Mouse (Mus musculus) left cerebral cortex, postnatal 25 days (tissue): ENCODE measurements around the gene Klc4. TPM values are rescaled to one million over a fixed set of nuclear protein-coding genes. Genes with fewer than 3 reads are reported as not detected.

Source experiments
- DNase-seq, 2 experiments: peaks; one replicate each; pipeline ENCODE4 v3.0.0; 2022; ENCODE audit warnings: low spot score in 2 of 2, mixed read lengths in 1 of 2
- intact Hi-C: fragments of 180-260 bp; cut with DNase I; formaldehyde crosslinking; loops from one replicate; pipeline ENCODE4 v1.15.1; 2025
- total RNA-seq, 2 experiments: library from RNA; stranded (reverse); gene quantifications; 2 replicates each; pipeline ENCODE4 v1.2.3; 2021

Klc4 gene
- total RNA-seq, 2 experiments from 2014 or later, result 17.8 to 20.4 TPM

GRCm38 (mm10) chr17:46661351-46661750 is 15.5 kb upstream of the Klc4 start:
- no peak for DNase-seq
- intact Hi-C loops, result no loop called here

DNA sequence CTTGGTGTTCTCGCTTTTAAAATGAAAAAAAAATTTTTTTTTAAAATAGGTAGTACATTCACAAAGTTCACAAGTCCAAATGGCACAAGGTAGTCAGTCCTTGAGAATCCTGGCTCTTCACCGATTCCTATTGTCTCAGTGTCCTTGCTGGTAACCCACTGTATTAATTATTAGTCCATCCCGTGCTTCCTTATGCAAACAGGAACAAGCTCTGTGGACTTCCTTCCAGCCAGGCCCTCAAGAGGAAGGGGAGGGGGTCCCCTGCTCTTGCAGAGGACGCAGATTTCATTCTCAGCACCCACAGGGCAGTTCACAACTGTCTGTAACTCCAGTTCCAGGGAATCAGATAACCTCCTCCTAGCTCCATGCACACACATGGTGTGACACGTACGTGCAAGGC is 10.2 kb upstream of the Klc4 start:
- no peak for DNase-seq
- intact Hi-C loops, result no loop called here

DNA sequence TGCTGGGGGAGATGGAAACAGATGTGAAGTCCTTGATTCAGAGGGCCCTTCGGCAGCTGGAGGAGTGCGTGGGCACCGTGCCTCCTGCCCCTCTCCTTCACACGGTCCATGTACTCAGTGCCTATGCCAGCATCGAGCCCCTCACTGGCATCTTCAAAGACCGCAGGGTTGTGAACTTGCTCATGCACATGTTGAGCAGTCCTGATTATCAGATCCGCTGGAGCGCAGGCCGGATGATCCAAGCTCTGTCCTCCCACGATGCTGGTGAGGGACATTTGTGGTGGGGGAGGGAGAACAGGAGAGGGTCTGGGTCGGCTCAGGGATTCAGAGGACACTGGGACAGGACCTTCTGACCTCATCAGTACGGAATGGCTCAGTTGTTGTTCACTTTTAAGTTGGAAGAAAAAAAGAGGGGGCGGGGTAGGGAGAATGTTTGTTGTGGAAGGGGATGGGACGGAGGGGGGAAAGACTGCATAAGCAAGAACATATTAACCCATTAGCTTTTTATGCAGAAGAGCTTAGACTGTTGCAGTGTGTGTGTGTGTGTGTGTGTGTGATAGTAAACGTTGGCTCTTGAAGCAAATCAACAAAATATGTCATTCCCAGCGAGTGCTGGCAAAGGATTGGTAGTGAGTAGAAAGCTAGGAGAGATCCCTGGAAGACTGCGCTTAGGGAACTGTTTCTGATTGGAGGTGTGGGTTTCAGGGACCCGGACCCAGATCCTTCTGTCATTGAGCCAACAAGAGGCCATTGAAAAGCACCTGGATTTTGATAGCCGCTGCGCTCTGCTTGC is 6.1 kb upstream of the Klc4 start:
- intact Hi-C loops, result no loop called here

DNA sequence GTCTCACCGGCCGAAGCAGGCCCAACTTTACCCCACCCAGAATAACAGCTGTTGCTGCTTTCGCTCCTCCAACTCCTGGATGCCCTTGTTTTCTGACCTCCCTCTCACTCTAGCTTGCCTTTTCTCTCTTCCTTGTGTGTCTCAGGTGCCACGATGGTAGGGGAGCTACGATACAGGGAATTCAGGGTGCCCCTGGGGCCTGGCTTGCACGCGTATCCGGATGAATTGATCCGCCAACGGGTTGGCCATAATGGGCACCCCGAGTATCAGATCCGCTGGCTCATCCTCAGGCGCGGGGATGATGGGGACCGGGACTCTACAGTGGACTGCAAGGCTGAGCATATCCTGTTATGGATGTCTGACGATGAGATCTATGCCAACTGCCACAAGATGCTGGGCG is 5.5 kb upstream of the Klc4 start:
- no peak for DNase-seq
- intact Hi-C loops, result no loop called here

More for the DNA sequence above, 6.1 kb upstream of the Klc4 start:
- no peak for DNase-seq

DNA sequence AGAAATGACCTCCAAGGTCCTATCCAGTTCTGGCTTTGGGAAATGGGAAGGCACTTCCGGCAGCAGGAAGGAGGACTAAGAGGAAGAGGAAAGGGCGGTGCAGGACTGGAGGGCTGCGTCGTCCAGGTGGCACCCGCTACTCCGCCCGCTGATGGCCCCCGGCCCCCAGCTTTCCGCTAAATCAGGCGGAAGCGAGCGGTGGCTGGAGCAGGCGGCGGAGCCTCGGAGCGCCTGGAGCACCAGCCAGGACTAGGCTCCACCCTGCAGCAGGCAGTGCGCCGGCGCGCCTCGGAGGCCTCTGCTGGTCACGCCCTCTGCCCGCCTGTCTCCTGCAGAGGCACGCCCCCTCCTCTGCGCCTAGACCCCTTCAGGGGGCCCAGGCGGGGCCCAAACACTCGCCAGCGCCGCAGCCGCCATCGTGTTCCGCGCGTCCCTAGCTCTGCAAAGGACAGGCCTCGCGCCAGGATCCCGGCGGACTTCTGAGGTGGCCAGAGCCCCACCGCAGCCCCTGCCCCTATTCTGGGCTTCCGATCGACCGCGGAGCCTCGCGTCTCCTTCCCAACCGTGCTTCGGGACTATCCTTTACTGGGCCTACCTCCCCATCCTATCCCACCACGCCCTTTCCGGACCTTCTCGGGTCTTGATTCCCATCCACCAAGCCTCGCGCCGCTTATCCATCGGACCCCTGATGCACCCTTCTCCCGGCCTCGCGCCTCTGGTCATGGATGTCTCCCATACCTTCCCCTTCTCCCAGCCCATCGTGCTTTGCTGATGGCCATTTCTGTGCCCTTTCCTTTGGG is 4.6 kb upstream of the Klc4 start, which contains the start of gene Cul7:
TSS of gene Cul7 (plus strand) at position 106 of the 800 bp plus-strand sequence.
- intact Hi-C loops, result no loop called here
- peak; percentile 93 to 94 for DNase-seq

GRCm38 (mm10) chr17:46649811-46650210 is 4.0 kb upstream of the Klc4 start:
- DNase-seq, result no peak
- intact Hi-C loops, result loop anchor here (5.0 kb wide), 2 partner anchors 62 to 103 kb away; partner anchors contain the start of genes Cul9 and Pex6

DNA sequence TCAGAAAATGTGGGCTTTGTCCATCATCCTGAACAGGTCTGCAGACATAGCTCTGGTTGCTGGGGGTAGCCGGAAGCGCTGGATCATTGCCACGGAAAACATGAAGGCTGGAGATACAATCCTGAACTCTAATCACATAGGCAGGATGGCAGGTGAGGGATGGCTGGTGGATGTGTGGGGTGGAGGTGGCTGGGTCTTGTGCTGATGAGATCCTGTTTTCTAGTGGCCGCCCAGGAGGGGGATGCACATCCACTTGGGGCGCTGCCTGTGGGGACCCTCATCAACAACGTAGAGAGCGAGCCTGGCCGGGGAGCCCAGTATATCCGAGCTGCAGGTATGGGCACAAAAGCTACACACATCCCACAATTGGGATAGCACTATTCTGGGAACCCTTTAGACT is 2.6 kb upstream of the Klc4 start:
- no peak for DNase-seq
- intact Hi-C loops, result loop anchor here (5.0 kb wide), 2 partner anchors 64 to 101 kb away; partner anchors contain the start of genes Cul9 and Pex6

DNA sequence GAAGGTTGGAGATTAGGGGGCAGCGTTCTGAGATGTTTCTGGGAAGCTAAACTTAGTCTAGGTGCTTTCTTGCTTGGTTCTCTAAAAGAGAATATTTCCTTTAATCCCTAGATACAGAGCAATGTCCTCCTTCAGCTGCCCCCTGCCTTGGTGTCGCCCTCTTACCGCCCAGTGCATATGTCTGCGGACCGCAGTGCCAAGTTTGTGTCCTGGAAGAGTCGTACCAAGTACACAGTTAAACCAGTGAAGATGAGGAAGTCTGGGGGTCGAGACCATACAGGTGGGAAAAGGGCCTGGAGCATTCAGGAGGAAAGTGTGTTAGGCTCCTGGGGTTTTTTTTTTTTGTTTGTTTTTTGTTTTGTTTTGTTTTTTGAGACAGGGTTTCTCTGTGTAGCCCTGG is 1.5 kb upstream of the Klc4 start:
- DNase-seq, result no peak
- intact Hi-C loops, result loop anchor here (5.0 kb wide), 2 partner anchors 65 to 100 kb away; partner anchors contain the start of genes Cul9 and Pex6

DNA sequence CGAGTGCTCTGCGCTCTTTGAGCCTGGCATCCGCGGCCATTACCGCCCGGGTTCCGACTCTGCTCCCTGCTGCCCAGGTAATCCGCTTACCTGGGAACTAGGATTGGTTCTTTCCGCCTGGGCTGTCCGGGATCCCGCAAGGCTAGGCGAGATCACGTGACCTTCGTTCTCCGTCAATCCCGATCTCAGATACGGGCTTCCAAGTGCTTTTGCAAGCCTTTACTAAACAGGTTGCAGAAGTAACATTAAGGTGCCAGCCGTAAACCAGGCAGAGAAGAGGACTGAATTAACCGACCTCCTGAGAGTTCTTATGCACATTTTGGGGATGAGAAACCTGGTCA is 470 bp upstream of the Klc4 start:
- intact Hi-C loops, result loop anchor here (5.0 kb wide), 2 partner anchors 66 to 99 kb away; partner anchors contain the start of genes Cul9 and Pex6
- no peak for DNase-seq

DNA sequence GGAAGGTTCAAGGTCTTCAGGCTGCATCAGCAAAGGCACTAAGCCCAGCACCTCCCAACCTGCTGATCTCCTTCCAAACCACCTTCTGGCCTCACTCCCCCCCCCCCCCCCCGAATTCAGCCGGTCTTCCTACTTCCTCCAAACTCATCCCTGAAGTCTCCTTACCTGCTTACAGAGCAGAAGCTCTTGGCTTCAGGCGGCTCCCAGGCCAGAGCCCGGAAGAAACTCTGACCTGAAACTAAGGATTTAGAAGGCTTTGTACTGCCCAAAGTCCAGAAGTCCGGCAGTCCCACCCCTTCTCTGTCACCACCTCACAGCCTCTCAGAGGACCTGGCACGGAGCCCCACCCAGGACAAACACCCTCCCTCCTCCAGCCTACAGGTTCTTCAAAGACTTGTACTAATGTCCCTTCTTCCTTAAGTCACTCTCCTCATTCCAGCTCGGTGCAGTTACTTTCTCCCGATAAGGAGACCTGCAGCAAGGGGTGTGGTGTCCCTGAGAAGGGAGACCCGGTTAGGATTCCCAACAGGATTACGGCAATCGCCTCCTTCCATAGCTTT is 826 bp downstream of the Klc4 start:
- no peak for DNase-seq
- intact Hi-C loops, result loop anchor here (5.0 kb wide), 2 partner anchors 67 to 98 kb away; partner anchors contain the start of genes Cul9 and Pex6

GRCm38 (mm10) chr17:46644152-46644805 is 1.5 kb downstream of the Klc4 start:
- no peak for DNase-seq
- intact Hi-C loops, result no loop called here

DNA sequence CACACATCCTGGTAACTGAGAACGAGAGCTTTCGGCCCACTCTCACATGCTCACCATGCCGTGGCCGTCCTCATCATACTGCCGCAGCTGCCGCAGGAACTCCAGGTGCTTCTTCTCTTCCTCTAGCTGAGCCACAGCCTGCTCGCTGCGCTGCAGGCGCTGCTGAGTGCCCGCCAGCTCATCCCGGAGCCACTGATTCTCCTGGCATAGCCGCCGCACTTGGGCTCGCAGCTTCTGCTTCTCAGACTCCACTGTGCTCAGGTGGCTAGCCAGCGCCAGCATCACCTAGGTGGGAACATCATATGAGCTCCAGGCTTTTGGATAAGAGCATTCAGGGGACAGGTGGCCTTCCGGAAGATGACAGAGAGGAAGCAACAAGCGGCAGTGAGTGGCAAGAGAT is 3.8 kb downstream of the Klc4 start:
- intact Hi-C loops, result no loop called here
- DNase-seq, result no peak

GRCm38 (mm10) chr17:46639929-46640328 is 5.9 kb downstream of the Klc4 start:
- DNase-seq, result no peak
- intact Hi-C loops, result loop anchor here (5.0 kb wide), 1 partner anchor 38 kb away; no protein-coding TSS in a partner anchor

DNA sequence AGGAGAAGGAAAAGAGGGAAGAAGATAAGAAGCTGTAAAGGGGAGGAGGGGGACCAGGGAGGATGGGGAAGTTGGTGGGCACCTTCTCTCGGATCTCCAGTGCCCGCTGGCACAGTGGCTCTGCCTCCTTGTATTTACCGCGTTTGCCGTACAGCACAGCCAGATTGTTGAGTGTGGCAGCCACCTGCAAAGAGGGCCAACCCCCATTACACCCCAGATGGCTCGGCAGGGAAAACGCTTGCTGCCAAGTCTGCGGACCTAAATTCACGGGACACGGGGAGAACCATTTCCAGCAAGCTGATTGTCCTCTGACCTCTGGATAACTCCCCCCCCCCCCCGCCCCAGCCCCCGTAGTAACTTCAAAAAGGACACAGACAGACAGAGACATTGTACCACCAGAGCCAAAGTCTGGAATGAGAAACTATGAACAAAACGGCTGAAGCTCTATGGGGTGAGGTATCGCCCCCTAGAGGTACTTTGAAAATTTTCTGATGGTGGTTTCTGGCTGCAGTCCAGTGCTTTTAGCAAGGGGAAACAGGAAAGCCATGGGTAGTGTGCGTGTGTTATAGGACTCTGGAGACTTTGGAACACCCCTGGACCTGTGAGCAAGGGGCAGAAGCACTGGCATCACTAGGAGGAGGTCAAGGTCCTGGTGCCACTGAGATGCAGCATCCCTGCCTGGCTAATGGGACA is 8.8 kb downstream of the Klc4 start:
- intact Hi-C loops, result loop anchor here (2.0 to 5.0 kb wide), 2 partner anchors 35 to 82 kb away; no protein-coding TSS in a partner anchor
- peak; percentile 69 to 80 for DNase-seq

- intact Hi-C loops, result no loop called here
- DNase-seq, result no peak
Measured at GRCm38 (mm10) chr17:46629685-46630441, 16.0 kb downstream of the Klc4 start.

- intact Hi-C loops, result no loop called here
- peak; percentile 70 to 77 for DNase-seq
Measured at GRCm38 (mm10) chr17:46628791-46629684, 16.8 kb downstream of the Klc4 start, which contains the start of gene Ptk7. Gene Ptk7, minus strand, starts transcription at chr17:46629504.

GRCm38 (mm10) chr17:46628471-46628790 is 17.4 kb downstream of the Klc4 start:
- intact Hi-C loops, result no loop called here
- no peak for DNase-seq
